ENCODE assay signal across 10 mouse cellular contexts in genomic region chr10:78779527-78779926, GRCm38 (mm10). TPM values are rescaled to one million over a fixed set of nuclear protein-coding genes. Genes with fewer than 3 reads are reported as not detected.
A peak's percentile ranks its signal among the peaks of the same experiment; 100 is the strongest.
DNase-seq lines count a peak whose midpoint lies in the region; ATAC-seq and TF ChIP-seq lines count a peak whose summit lies in the region.
"Had no signal": no experiment of that assay in that cellular context is flagged by ENCODE, and none has a peak within 500 bp of the region (broad histone marks: within the 10 kb centered on the region; RNA-seq: fewer than 3 reads in every experiment).

No protein-coding gene starts in this region.

- no peak overlapping the region for H3K27ac ChIP-seq in lung, embryonic 14.5 days (ENCODE audit: low read depth)
- H3K27ac ChIP-seq in intestine, postnatal 0 days (ENCODE audit: low read depth, low read length) = no peak overlapping the region
- peak overlapping the region; percentile 71 for H3K27ac ChIP-seq in neural tube, embryonic 15.5 days (replicated peaks)

- H3K4me2 ChIP-seq in lung, embryonic 14.5 days = peak overlapping the region; percentile 96
- H3K4me2 ChIP-seq in intestine, postnatal 0 days (replicated peaks; ENCODE audit: low read depth) = peak overlapping the region; percentile 96
- peak overlapping the region; percentile 97 for H3K4me2 ChIP-seq in neural tube, embryonic 15.5 days

- H3K9me3 ChIP-seq in lung, embryonic 14.5 days (ENCODE audit: low read depth, low read length) = no peaks in the 10 kb centered on the region
- no peaks in the 10 kb centered on the region for H3K9me3 ChIP-seq in intestine, postnatal 0 days (ENCODE audit: control insufficient read depth)
- H3K9me3 ChIP-seq in neural tube, embryonic 15.5 days (replicated peaks) = no peaks in the 10 kb centered on the region

- no peaks in the 10 kb centered on the region for H3K36me3 ChIP-seq in lung, embryonic 14.5 days (ENCODE audit: insufficient read depth)
- no peaks in the 10 kb centered on the region for H3K36me3 ChIP-seq in intestine, postnatal 0 days (ENCODE audit: control insufficient read depth, insufficient read depth)
- H3K36me3 ChIP-seq in neural tube, embryonic 15.5 days = no peaks in the 10 kb centered on the region; the same call in 1 of the 2 replicates

- TF ChIP-seq CTCF in lung, embryonic 14.5 days (IDR thresholded peaks at IDR 0.05; ENCODE audit: low read depth) = no peak
- no peak for TF ChIP-seq CTCF in intestine, postnatal 0 days (IDR thresholded peaks at IDR 0.05; ENCODE audit: low read depth)

- WGBS in lung, embryonic 14.5 days = 60% methylated on average over 9 of the region's 9 CpGs
- WGBS in intestine, postnatal 0 days = 46% methylated on average over 9 of the region's 9 CpGs
- WGBS in neural tube, embryonic 15.5 days = 49% methylated on average over 9 of the region's 9 CpGs

- H3K27me3 ChIP-seq in lung, embryonic 14.5 days (ENCODE audit: insufficient read depth, low read length) = no peaks in the 10 kb centered on the region
- no peaks in the 10 kb centered on the region for H3K27me3 ChIP-seq in intestine, postnatal 0 days (replicated peaks; ENCODE audit: control insufficient read depth, insufficient read depth, low read length)
- H3K27me3 ChIP-seq in neural tube, embryonic 15.5 days (replicated peaks) = no peaks in the 10 kb centered on the region

- no peaks in the 10 kb centered on the region for H3K4me1 ChIP-seq in lung, embryonic 14.5 days (ENCODE audit: insufficient read depth)
- no peaks in the 10 kb centered on the region; the same call in 1 of the 2 replicates for H3K4me1 ChIP-seq in intestine, postnatal 0 days (replicated peaks; ENCODE audit: control insufficient read depth, insufficient read depth, low read length)
- peaks cover 28% of the 10 kb centered on the region for H3K4me1 ChIP-seq in neural tube, embryonic 15.5 days

- peak overlapping the region; percentile 60; the same call in 1 of the 2 replicates for H3K9ac ChIP-seq in lung, embryonic 14.5 days
- peak overlapping the region; percentile 57; the same call in 1 of the 2 replicates for H3K9ac ChIP-seq in intestine, postnatal 0 days (ENCODE audit: low read depth, low read length)
- H3K9ac ChIP-seq in neural tube, embryonic 15.5 days (replicated peaks) = peak overlapping the region; percentile 77

- peak overlapping the region; percentile 55 for H3K4me3 ChIP-seq in lung, embryonic 14.5 days (ENCODE audit: low read depth, low read length)
- H3K4me3 ChIP-seq in intestine, postnatal 0 days (ENCODE audit: low read depth, low read length) = peak overlapping the region; percentile 60
- peak overlapping the region; percentile 63 for H3K4me3 ChIP-seq in neural tube, embryonic 15.5 days (replicated peaks)

- peak; percentile 3 for DNase-seq in adrenal gland, postnatal 14 days
- DNase-seq in adrenal gland, postnatal 25 days = no peak
- no peak for DNase-seq in lung, embryonic 14.5 days
- no peak for DNase-seq in lung, postnatal 10 days
- DNase-seq in spleen, postnatal 10 days (ENCODE audit: low spot score in 2 of 2) = no peak
- DNase-seq in right cerebral cortex, postnatal 4 days = no peak

- peak; percentile 2; the same call in 1 of the 2 replicates for ATAC-seq in lung, embryonic 14.5 days (ENCODE audit: insufficient read depth)
- ATAC-seq in intestine, postnatal 0 days = 0 out of 2 replicates have a peak, but pooled peaks have one; percentile 22
- 0 out of 2 replicates have a peak, but pooled peaks have one; percentile 7 for ATAC-seq in neural tube, embryonic 15.5 days (ENCODE audit: low FRiP score)
- ATAC-seq: inflammation-experienced regulatory T-cells, adult 6 months had no signal

RNA-seq across cellular contexts. Expression of gene Slc1a6, which starts 0.8 kb away (rescaled TPM):
- total RNA-seq in adrenal gland, postnatal 14 days (2021) = 0.15 and 0.64 TPM in 2 replicates
- total RNA-seq in adrenal gland, postnatal 25 days (2021) = 0.21 TPM in 1 of 2 replicates, not detected in the other
- polyA plus RNA-seq in lung, embryonic 14.5 days (2014; fragmentation: Nextera tagmentation; extraction: Ambion mirVana) = 0.77 and 1.1 TPM in 2 replicates
- 0.38 and 0.51 TPM in 2 replicates for polyA plus RNA-seq in intestine, postnatal 0 days (2015; fragmentation: Nextera tagmentation; extraction: Ambion mirVana)
- 27.5 and 31.0 TPM in 2 replicates for polyA plus RNA-seq in neural tube, embryonic 15.5 days (2015; fragmentation: Nextera tagmentation; extraction: Ambion mirVana)
- total RNA-seq: adrenal gland, adult 18-20 months had no signal
- polyA plus RNA-seq: inflammation-experienced regulatory T-cells, adult 6 months had no signal

RNA-seq across cellular contexts. Expression of gene Ccdc105, which starts 26.7 kb away (rescaled TPM):
- not detected in 2 replicates for total RNA-seq in adrenal gland, postnatal 14 days (2021)
- total RNA-seq in adrenal gland, postnatal 25 days (2021) = not detected in 2 replicates
- 0.18 and 0.21 TPM in 2 replicates for polyA plus RNA-seq in lung, embryonic 14.5 days (2014; fragmentation: Nextera tagmentation; extraction: Ambion mirVana)
- not detected in 2 replicates for polyA plus RNA-seq in intestine, postnatal 0 days (2015; fragmentation: Nextera tagmentation; extraction: Ambion mirVana)
- 0.36 and 0.49 TPM in 2 replicates for polyA plus RNA-seq in neural tube, embryonic 15.5 days (2015; fragmentation: Nextera tagmentation; extraction: Ambion mirVana)
- total RNA-seq: adrenal gland, adult 18-20 months had no signal
- polyA plus RNA-seq: inflammation-experienced regulatory T-cells, adult 6 months had no signal

Comparison
In these comparisons a context has a peak if more than half of its experiments do, and no peak if none do; other contexts are left out.
1. RNA of gene Slc1a6, which starts 0.8 kb away (polyA plus RNA-seq): 27.5 to 31.0 TPM in neural tube, embryonic 15.5 days; 0.77 to 1.1 TPM in lung, embryonic 14.5 days and 0.38 to 0.51 TPM in intestine, postnatal 0 days; every median in the first group is over 10 times any median in the second.
2. Peak in every context shown above with its lines, with median percentiles within 50 percentile points of each other: ATAC-seq, H3K4me2 ChIP-seq, H3K4me3 ChIP-seq and H3K9ac ChIP-seq.